Mouse (Mus musculus) cerebellum, adult 2 months (tissue): ENCODE data around the gene Parp14. TPM values are rescaled to one million over a fixed set of nuclear protein-coding genes. Genes with fewer than 3 reads are reported as not detected.
A peak's percentile ranks its signal among the peaks of the same experiment; 100 is the strongest.

Experiments used
- DNase-seq, 2 experiments: peaks; one replicate each; pipeline ENCODE4 v3.0.0; 2021
- H3K27ac ChIP-seq: fragments of 200-500 bp; 2 replicates; pipeline ENCODE4 v1.5.1; 2012; ENCODE audit warnings: low read length, control low read depth, inconsistent platforms; ENCODE audit not compliant: insufficient read depth
- H3K27me3 ChIP-seq: fragments of 200-500 bp; 2 replicates; pipeline ENCODE4 v1.6.1; 2012; ENCODE audit warnings: inconsistent platforms, mild to moderate bottlenecking, low read length, moderate library complexity; ENCODE audit not compliant: control insufficient read depth, insufficient read depth
- H3K4me1 ChIP-seq: fragments of 200-500 bp; 2 replicates; pipeline ENCODE4 v1.6.1; 2011; ENCODE audit warnings: low read length; ENCODE audit not compliant: control insufficient read depth, insufficient read depth
- H3K4me3 ChIP-seq: fragments of 200-500 bp; replicated peaks from 2 replicates; pipeline ENCODE3; 2011; ENCODE audit warnings: mild to moderate bottlenecking, low read depth, low read length, control low read depth; ENCODE audit not compliant: insufficient read depth
- CTCF ChIP-seq: fragments of 200-500 bp; IDR thresholded peaks from 2 replicates; pipeline ENCODE4 v1.5.1; 2011; ENCODE audit warnings: low read depth, mild to moderate bottlenecking, control low read depth, low read length, moderate library complexity, borderline replicate concordance; ENCODE audit not compliant: insufficient read depth
- POLR2A ChIP-seq: fragments of 200-500 bp; IDR thresholded peaks from 2 replicates; pipeline ENCODE4 v1.6.1; 2011; ENCODE audit warnings: low read length, control low read depth, borderline replicate concordance; ENCODE audit not compliant: insufficient read depth
- WGBS: fragments of 180-500 bp; shearing (Covaris S2); methylation state at CpG from one replicate; pipeline ENCODE4 v1.1.7; 2018; 5-methylcytosine and 5-hydroxymethylcytosine counted together
- polyA plus RNA-seq: library from polyadenylated mRNA; depleted of rRNA; stranded (reverse); fragments of >200 nt; gene quantifications from 2 replicates; pipeline ENCODE4 v1.2.3, GENCODE M21; 2012

Parp14 gene
- polyA plus RNA-seq, 1 experiment: 1.2 TPM

GRCm38 (mm10) chr16:35832926-35833325 lies 38.4 kb downstream of the Parp14 start:
- no peak for DNase-seq
- no peaks in the 10 kb centered on the region for H3K4me1 ChIP-seq
- WGBS: 83% methylated on average over 3 of the region's 3 CpGs
- no peak overlapping the region for H3K27ac ChIP-seq
- no peak overlapping the region for H3K4me3 ChIP-seq
- H3K27me3 ChIP-seq: no peaks in the 10 kb centered on the region
- TF ChIP-seq POLR2A: no peak
- TF ChIP-seq CTCF: no peak

- Histone ChIP-seq H3K4me3 (no peak overlapping the region), H3K27me3 (no peaks in the 10 kb centered on the region), H3K4me1 (no peaks in the 10 kb centered on the region), H3K27ac (no peak overlapping the region)
- 29% methylated on average over 7 of the region's 7 CpGs for WGBS
- TF ChIP-seq POLR2A (no peak), CTCF (no peak)
- no peak for DNase-seq
Observed at GRCm38 (mm10) chr16:35829999-35830398, 41.3 kb downstream of the Parp14 start.

DNA sequence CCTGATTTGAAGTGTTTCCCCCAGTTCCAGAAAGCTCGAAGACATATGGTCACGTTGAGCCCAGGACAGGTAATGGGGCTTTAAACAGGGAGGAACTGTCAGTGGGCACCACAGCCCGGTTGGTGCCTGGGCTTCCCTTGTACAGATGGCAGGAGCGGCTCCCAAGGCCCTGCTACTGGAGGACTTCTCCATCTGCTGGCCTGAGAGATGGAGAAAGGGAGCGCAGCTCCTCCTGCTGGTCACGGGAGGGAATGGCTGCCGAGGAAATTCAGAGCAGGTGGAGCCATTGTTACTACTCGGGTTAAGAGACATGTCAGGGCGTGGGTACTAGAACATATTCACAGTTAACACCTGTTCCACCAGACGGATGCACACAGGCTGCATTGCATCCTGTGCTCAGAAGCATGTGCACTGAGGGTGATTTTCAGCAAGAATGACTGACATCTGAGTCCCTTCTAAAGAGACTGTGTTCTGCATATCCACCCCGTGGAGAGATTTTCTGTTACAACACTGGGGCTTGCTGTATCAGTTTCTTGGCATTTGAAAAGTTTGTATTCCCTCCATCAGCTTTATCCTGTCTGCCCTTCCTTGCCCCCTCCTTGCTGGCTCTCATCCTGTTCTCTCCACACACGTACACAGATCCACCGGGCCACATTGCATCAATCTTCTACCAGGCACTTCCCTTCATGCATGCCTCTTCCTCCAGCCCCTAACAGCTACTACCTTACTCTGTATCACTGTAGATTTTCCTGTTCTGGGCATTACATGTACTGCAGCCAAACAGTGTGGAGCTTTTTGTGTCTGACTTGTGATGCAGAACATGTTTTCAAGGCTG lies 53.9 kb downstream of the Parp14 start:
- H3K4me1 ChIP-seq: no peaks in the 10 kb centered on the region; the same call in 1 of the 2 replicates
- TF ChIP-seq POLR2A: no peak
- peak; percentile 99 for TF ChIP-seq CTCF
- peak; percentile 85 to 90 for DNase-seq
- no peak overlapping the region for H3K27ac ChIP-seq
- H3K4me3 ChIP-seq: no peak overlapping the region
- WGBS: 28% methylated on average over 13 of the region's 13 CpGs
- no peaks in the 10 kb centered on the region for H3K27me3 ChIP-seq

GRCm38 (mm10) chr16:35813119-35813518 lies 58.2 kb downstream of the Parp14 start:
- no peak overlapping the region for H3K4me3 ChIP-seq
- TF ChIP-seq CTCF (no peak), POLR2A (no peak)
- no peaks in the 10 kb centered on the region; the same call in 1 of the 2 replicates for H3K4me1 ChIP-seq
- H3K27ac ChIP-seq: no peak overlapping the region
- 79% methylated on average over 3 of the region's 3 CpGs for WGBS
- no peaks in the 10 kb centered on the region for H3K27me3 ChIP-seq
- no peak for DNase-seq

DNA sequence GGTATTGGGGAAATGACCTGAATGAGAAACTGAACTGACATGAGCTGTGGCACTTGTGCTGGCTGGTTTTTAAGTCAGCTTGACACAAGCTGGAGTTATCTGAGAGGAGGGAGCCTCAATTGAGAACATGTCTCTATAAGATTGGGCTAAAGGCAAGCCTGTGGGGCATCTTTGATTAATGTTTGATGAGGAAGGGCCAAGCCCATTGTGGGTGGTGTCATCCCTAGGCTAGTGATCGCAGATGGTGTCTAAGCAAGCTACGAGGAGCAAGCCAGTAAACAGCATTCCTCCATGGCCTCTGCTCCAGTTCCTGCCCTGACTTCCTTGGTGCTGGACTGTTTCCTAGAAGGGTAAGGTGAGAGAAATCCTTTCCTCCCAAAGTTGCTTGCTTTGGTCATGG lies 62.5 kb downstream of the Parp14 start:
- H3K4me3 ChIP-seq: no peak overlapping the region
- no peak for TF ChIP-seq CTCF
- no peak for TF ChIP-seq POLR2A
- DNase-seq: no peak
- no peaks in the 10 kb centered on the region for H3K27me3 ChIP-seq
- 100% methylated on average over 2 of the region's 2 CpGs for WGBS
- H3K4me1 ChIP-seq: no peaks in the 10 kb centered on the region
- no peak overlapping the region for H3K27ac ChIP-seq

GRCm38 (mm10) chr16:35807663-35807992 lies 63.7 kb downstream of the Parp14 start:
- H3K27ac ChIP-seq: no peak overlapping the region
- H3K27me3 ChIP-seq: no peaks in the 10 kb centered on the region
- no peak overlapping the region for H3K4me3 ChIP-seq
- no peak for DNase-seq
- 86% methylated on average over 4 of the region's 4 CpGs for WGBS
- no peak for TF ChIP-seq CTCF
- TF ChIP-seq POLR2A: no peak
- no peaks in the 10 kb centered on the region for H3K4me1 ChIP-seq

GRCm38 (mm10) chr16:35806973-35807662 lies 64.2 kb downstream of the Parp14 start:
- no peak overlapping the region for H3K4me3 ChIP-seq
- H3K27ac ChIP-seq: no peak overlapping the region
- no peak for DNase-seq
- no peak for TF ChIP-seq POLR2A
- TF ChIP-seq CTCF: no peak
- 84% methylated on average over 6 of the region's 6 CpGs for WGBS
- H3K27me3 ChIP-seq: no peaks in the 10 kb centered on the region
- H3K4me1 ChIP-seq: no peaks in the 10 kb centered on the region

- Histone ChIP-seq H3K4me1 (no peaks in the 10 kb centered on the region), H3K27me3 (no peaks in the 10 kb centered on the region), H3K27ac (no peak overlapping the region), H3K4me3 (no peak overlapping the region)
- no peak for DNase-seq
- 94% methylated on average over 4 of the region's 4 CpGs for WGBS
- TF ChIP-seq CTCF (no peak), POLR2A (no peak)
Observed at GRCm38 (mm10) chr16:35803723-35804122, 67.6 kb downstream of the Parp14 start.

DNA sequence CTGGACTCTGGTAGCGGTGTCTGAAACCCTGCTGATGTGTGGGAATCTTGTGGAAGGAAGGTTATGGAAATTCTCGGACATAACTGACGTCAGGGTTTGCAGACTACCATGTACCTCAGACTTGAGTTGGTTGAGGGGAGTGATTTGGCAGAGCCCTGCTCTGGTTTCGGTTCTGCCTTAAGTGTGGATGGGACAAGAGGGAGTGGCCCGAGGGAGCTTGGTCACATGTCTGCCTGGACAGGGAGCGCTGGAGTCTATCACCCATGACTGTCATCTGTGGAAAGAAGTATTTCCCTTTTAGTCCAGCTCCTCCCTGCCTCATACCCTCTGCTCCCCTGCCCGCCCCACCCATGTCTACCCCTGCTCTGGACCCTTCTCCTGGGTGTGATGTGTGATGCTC lies 69.2 kb downstream of the Parp14 start:
- Histone ChIP-seq H3K4me3 (no peak overlapping the region), H3K27me3 (no peaks in the 10 kb centered on the region), H3K27ac (no peak overlapping the region), H3K4me1 (no peaks in the 10 kb centered on the region)
- no peak for DNase-seq
- 94% methylated on average over 7 of the region's 7 CpGs for WGBS
- TF ChIP-seq CTCF (no peak), POLR2A (no peak)
